Mouse (Mus musculus): ENCODE data around the gene Fam20c. TPM values are rescaled to one million over a fixed set of nuclear protein-coding genes. Genes with fewer than 3 reads are reported as not detected.

Gene Fam20c
- polyA plus RNA-seq, 1 experiment from 2014 or later = 6.0 TPM

DNA sequence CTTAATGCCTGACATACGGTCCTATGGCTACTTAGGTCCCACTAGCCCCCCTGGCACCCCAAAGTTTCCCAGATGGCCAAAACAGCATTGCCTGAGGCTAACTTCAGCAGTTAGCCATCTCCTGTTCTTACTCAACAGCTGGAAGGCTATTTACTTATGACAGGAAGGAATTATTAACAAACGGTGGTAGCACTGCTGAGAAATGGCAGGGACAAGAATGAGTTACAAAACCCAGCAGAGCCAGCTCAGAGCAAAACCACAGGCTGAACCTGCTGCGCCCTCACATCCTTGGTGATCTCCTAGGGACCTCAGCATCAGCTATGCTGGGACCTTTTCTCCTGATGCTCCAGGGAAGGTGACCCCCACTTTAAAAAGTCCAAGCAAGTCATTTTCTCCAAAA, 25.3 kb downstream of the Fam20c start:
- Histone ChIP-seq H3K4me1 (replicated peaks) (0 out of 2 replicates have a peak, but pooled peaks cover 3% of the 10 kb centered on the region), H3K4me3 (replicated peaks) (no peak overlapping the region), H3K27me3 (no peaks in the 10 kb centered on the region), H3K4me2 (no peak overlapping the region), H3K9me3 (replicated peaks) (no peaks in the 10 kb centered on the region), H3K27ac (no peak overlapping the region), H3K9ac (no peak overlapping the region), H3K36me3 (no peaks in the 10 kb centered on the region)
- 64% methylated on average over 3 of the region's 3 CpGs for WGBS (ENCODE audit: insufficient replicate concordance)
- ATAC-seq (ENCODE audit: low read depth) (no peak), DNase-seq (no peak)

- no peak overlapping the region for H3K9ac ChIP-seq
- DNase-seq (no peak), ATAC-seq (ENCODE audit: low read depth) (no peak)
- H3K4me2 ChIP-seq = no peak overlapping the region
- no peak overlapping the region for H3K4me3 ChIP-seq (replicated peaks)
- H3K27ac ChIP-seq = no peak overlapping the region
- no peaks in the 10 kb centered on the region for H3K4me1 ChIP-seq (replicated peaks)
- H3K27me3 ChIP-seq = no peaks in the 10 kb centered on the region
- H3K9me3 ChIP-seq (replicated peaks) = no peaks in the 10 kb centered on the region
- H3K36me3 ChIP-seq = no peaks in the 10 kb centered on the region
- WGBS (ENCODE audit: insufficient replicate concordance) = 70% methylated on average over 1 of the region's 1 CpGs
These were observed 28.4 kb downstream of the Fam20c start for GRCm38 (mm10) chr5:138782697-138783096.

DNA sequence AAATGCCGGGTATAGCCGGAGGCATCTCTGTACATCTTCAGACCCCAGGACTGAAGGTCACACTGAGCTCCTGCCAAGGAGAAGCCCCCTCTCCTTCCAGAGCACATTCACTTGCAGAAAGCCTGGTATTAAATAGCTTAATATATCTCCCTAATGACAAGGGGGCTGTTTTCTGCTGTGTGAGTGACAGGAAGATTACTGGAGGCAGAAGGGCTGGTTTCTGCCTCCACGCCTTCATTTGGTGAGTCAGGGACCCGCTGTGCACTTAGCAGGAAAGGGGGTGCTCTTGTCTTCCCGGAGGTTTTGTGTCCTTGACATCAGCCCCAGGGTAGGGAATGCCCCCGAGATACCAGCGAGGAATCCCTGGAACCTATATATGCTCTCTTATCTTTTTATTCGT, 28.9 kb downstream of the Fam20c start:
- DNase-seq (no peak), ATAC-seq (ENCODE audit: low read depth) (no peak)
- Histone ChIP-seq H3K4me3 (replicated peaks) (no peak overlapping the region), H3K27me3 (no peaks in the 10 kb centered on the region), H3K36me3 (no peaks in the 10 kb centered on the region), H3K4me2 (no peak overlapping the region), H3K4me1 (replicated peaks) (no peaks in the 10 kb centered on the region), H3K9me3 (replicated peaks) (no peaks in the 10 kb centered on the region), H3K9ac (no peak overlapping the region), H3K27ac (no peak overlapping the region)
- 60% methylated on average over 8 of the region's 8 CpGs for WGBS (ENCODE audit: insufficient replicate concordance)

DNA sequence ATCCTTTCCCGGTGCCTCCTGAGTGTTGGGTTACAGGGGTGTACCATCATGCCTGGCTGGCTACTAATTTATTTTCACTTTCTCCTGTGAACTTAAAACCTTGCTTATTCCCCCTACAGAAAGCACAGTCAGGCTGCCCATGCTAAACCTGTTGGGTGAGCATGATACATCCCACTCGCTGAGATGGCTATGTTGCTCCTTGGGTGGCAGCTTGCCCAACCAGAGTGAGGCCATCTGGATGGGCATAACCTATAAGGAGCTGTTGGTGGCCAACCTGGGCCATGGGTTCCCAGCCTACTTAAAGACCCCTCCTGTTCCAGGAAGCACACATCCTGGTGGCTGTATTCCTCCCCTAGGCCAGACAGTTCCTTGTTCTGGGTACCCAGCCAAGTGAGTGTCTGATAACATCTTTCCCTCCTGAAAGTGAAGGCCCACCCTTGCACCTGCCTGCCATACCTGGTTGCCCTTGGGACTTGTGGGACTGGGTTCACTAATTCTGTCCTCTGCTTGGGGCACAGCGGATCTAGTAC, 31.7 kb downstream of the Fam20c start:
- no peak overlapping the region for H3K9ac ChIP-seq
- no peak overlapping the region for H3K4me3 ChIP-seq (replicated peaks)
- WGBS (ENCODE audit: insufficient replicate concordance) = 65% methylated on average over 3 of the region's 3 CpGs
- H3K36me3 ChIP-seq = no peaks in the 10 kb centered on the region
- H3K4me2 ChIP-seq = no peak overlapping the region
- 0 out of 2 replicates have a peak, but pooled peaks cover 5% of the 10 kb centered on the region for H3K4me1 ChIP-seq (replicated peaks)
- no peak overlapping the region for H3K27ac ChIP-seq
- DNase-seq = no peak
- H3K9me3 ChIP-seq (replicated peaks) = no peaks in the 10 kb centered on the region
- no peak for ATAC-seq (ENCODE audit: low read depth)
- H3K27me3 ChIP-seq = no peaks in the 10 kb centered on the region

DNA sequence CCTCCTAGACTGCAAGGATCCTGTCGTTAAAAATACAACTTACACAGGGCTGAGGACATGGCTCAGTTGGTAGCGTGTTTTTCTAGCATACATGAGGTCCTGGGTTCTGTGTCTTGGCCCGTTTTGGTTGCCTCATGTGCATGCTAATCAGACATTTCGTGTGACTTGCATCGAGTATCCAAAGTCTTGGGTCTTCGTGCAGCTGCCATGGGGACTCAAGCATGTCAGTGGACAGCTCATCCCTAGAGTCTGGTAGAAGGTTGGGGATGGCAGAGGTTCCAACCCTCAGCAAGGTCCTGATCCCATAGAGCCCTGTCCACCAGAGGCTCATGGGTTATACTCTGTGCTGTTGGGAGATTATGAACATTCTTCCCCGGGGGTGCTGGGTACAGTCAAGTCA, 33.3 kb downstream of the Fam20c start:
- ATAC-seq (ENCODE audit: low read depth) = no peak
- H3K4me1 ChIP-seq (replicated peaks) = peaks cover 5% of the 10 kb centered on the region; the same call in 1 of the 2 replicates
- H3K4me2 ChIP-seq = no peak overlapping the region
- DNase-seq = no peak
- no peak overlapping the region for H3K27ac ChIP-seq
- no peaks in the 10 kb centered on the region for H3K9me3 ChIP-seq (replicated peaks)
- H3K4me3 ChIP-seq (replicated peaks) = no peak overlapping the region
- no peak overlapping the region for H3K9ac ChIP-seq
- WGBS (ENCODE audit: insufficient replicate concordance) = 51% methylated on average over 7 of the region's 7 CpGs
- H3K27me3 ChIP-seq = no peaks in the 10 kb centered on the region
- peaks cover 5% of the 10 kb centered on the region; the same call in 1 of the 2 replicates for H3K36me3 ChIP-seq

DNA sequence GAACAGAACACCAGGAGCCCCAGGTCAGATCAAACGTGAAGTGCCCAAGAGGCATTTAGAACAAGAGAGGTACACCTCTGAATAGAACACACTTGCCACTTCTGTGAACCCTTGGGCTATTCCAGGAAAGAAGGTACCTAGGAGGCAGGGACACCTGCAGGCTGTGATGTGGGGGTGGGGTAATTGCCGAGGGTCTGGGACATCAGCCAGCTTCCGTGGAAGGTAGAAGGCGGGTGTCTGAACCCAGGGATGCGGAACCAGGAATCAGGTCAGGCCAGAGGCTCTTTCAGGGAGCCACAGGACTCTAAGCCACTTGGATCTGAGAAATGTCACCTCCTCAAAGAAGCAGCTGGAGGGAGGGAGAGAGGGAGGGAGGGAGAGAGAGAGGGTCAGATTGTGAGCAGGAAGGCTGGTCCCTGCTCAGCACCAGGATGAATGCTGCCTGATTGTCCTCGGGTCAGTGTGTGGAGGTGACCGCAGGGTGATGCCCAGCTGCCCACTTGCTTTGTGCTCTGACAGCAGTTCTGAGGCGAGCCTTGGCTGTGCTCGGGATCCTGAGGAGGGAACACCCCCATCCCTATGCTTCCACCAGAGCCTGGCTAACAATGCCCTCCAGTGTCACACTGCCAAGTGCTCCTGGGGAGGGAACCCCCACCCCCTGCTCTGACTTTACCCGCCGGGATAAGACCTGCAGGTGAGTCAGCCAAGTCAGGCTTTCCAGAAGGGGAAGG, 34.3 kb downstream of the Fam20c start:
- no peak for ATAC-seq (ENCODE audit: low read depth)
- Histone ChIP-seq H3K9me3 (replicated peaks) (no peaks in the 10 kb centered on the region), H3K4me1 (replicated peaks) (peaks cover 5% of the 10 kb centered on the region; the same call in 1 of the 2 replicates), H3K36me3 (peaks cover 8% of the 10 kb centered on the region; the same call in 1 of the 2 replicates), H3K4me3 (replicated peaks) (no peak overlapping the region), H3K27ac (no peak overlapping the region), H3K4me2 (no peak overlapping the region), H3K27me3 (no peaks in the 10 kb centered on the region), H3K9ac (no peak overlapping the region)
- WGBS (ENCODE audit: insufficient replicate concordance) = 56% methylated on average over 11 of the region's 11 CpGs
- DNase-seq = no peak

GRCm38 (mm10) chr5:138790954-138791480, 36.7 kb downstream of the Fam20c start:
- Histone ChIP-seq H3K4me1 (replicated peaks) (peaks cover 5% of the 10 kb centered on the region; the same call in 1 of the 2 replicates), H3K36me3 (peaks cover 8% of the 10 kb centered on the region; the same call in 1 of the 2 replicates), H3K9ac (no peak overlapping the region), H3K4me3 (replicated peaks) (no peak overlapping the region), H3K4me2 (no peak overlapping the region), H3K27ac (no peak overlapping the region), H3K27me3 (no peaks in the 10 kb centered on the region), H3K9me3 (replicated peaks) (no peaks in the 10 kb centered on the region)
- ATAC-seq (ENCODE audit: low read depth) (0 out of 2 replicates have a peak, but pooled peaks have one; percentile 20), DNase-seq (no peak)
- 69% methylated on average over 11 of the region's 11 CpGs for WGBS (ENCODE audit: insufficient replicate concordance)

DNA sequence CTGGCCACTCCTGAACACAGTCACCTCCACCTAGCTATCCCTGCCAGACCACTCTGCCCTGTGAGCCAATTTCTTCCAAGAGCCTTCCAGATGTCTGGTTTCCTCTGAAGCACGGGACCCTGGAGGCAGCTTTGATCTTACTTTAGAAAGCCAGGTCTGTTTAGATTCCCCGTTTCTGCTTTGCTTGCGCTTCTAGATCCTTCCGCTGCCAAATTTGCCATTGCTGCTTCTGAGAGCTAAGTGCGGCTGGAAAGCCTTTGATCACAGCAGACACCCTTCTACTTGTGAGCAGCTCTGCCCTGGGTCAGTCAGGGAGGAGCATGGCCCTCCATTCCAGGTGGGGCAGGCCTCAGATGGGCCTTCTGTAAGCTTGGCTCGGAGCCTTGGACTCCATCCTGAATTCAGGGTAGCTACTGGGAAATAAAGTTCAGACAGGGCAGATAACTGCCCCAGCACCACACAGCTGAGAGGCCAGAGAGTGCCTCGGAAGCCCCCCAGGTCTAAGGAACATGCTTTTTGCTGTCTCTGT, 47.3 kb downstream of the Fam20c start:
- H3K27ac ChIP-seq = no peak overlapping the region
- H3K27me3 ChIP-seq = no peaks in the 10 kb centered on the region
- H3K9me3 ChIP-seq (replicated peaks) = no peaks in the 10 kb centered on the region
- H3K4me1 ChIP-seq (replicated peaks) = no peaks in the 10 kb centered on the region
- H3K36me3 ChIP-seq = peaks cover 4% of the 10 kb centered on the region; the same call in 1 of the 2 replicates
- no peak overlapping the region for H3K9ac ChIP-seq
- no peak for ATAC-seq (ENCODE audit: low read depth)
- H3K4me3 ChIP-seq (replicated peaks) = no peak overlapping the region
- 57% methylated on average over 7 of the region's 7 CpGs for WGBS (ENCODE audit: insufficient replicate concordance)
- H3K4me2 ChIP-seq = no peak overlapping the region
- DNase-seq = no peak

GRCm38 (mm10) chr5:138804286-138804685, 50.0 kb downstream of the Fam20c start:
- Histone ChIP-seq H3K4me3 (replicated peaks) (no peak overlapping the region), H3K27me3 (no peaks in the 10 kb centered on the region), H3K9ac (no peak overlapping the region), H3K36me3 (peaks cover 4% of the 10 kb centered on the region; the same call in 1 of the 2 replicates), H3K9me3 (replicated peaks) (no peaks in the 10 kb centered on the region), H3K27ac (no peak overlapping the region), H3K4me1 (replicated peaks) (no peaks in the 10 kb centered on the region), H3K4me2 (no peak overlapping the region)
- 76% methylated on average over 5 of the region's 5 CpGs for WGBS (ENCODE audit: insufficient replicate concordance)
- no peak for ATAC-seq (ENCODE audit: low read depth)
- DNase-seq = no peak

- 72% methylated on average over 6 of the region's 6 CpGs for WGBS (ENCODE audit: insufficient replicate concordance)
- no peaks in the 10 kb centered on the region for H3K27me3 ChIP-seq
- H3K9ac ChIP-seq = no peak overlapping the region
- peaks cover 4% of the 10 kb centered on the region; the same call in 1 of the 2 replicates for H3K36me3 ChIP-seq
- no peaks in the 10 kb centered on the region for H3K4me1 ChIP-seq (replicated peaks)
- ATAC-seq (ENCODE audit: low read depth) (no peak), DNase-seq (no peak)
- H3K9me3 ChIP-seq (replicated peaks) = no peaks in the 10 kb centered on the region
- H3K4me2 ChIP-seq = no peak overlapping the region
- H3K4me3 ChIP-seq (replicated peaks) = no peak overlapping the region
- H3K27ac ChIP-seq = no peak overlapping the region
These were observed 55.5 kb downstream of the Fam20c start for GRCm38 (mm10) chr5:138809767-138810166.

DNA sequence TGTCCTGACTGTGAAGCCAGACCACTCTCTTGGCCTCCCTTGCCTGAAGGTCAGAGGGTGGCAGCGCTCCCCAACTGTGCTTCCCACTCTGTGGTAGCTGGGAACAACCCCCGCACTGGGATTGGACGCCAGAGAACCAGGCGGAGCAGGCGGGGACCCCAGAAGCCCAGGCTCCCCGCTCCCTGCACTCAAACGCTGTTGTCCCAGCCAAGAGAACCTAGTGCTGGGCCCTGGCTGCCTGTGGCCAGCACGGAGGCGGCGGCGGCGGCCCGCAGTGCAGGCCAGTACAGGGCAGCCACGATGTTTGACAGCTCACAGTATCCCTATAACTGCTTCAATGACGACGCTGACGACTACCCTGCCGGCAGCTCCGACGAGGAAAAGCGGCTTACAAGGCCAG, 65.5 kb downstream of the Fam20c start, which contains the start of gene Gm5294:
Gm5294 (plus strand) TSS at position 301 of the 400 bp plus-strand sequence.
- H3K9me3 ChIP-seq (replicated peaks) = no peaks in the 10 kb centered on the region
- DNase-seq = no peak
- 10% methylated on average over 21 of the region's 21 CpGs for WGBS (ENCODE audit: insufficient replicate concordance)
- H3K4me2 ChIP-seq = peak within 1 kb of the TSS; percentile 48
- no peak for ATAC-seq (ENCODE audit: low read depth)
- H3K27ac ChIP-seq = no peak within 1 kb of the TSS
- no peaks in the 10 kb centered on the region for H3K36me3 ChIP-seq
- peaks cover 5% of the 10 kb centered on the region; the same call in 1 of the 2 replicates for H3K4me1 ChIP-seq (replicated peaks)
- peaks cover 57% of the 10 kb centered on the region for H3K27me3 ChIP-seq
- peak within 1 kb of the TSS; percentile 29 for H3K4me3 ChIP-seq (replicated peaks)
- H3K9ac ChIP-seq = no peak within 1 kb of the TSS
